Mouse (Mus musculus): ENCODE data around the gene Stat2. TPM values are rescaled to one million over a fixed set of nuclear protein-coding genes. Genes with fewer than 3 reads are reported as not detected.

The Stat2 gene
- 34.5 and 35.0 TPM in 2 replicates for polyA plus RNA-seq (2011; ENCODE audit: insufficient read length, low read depth, missing spikeins)

DNA sequence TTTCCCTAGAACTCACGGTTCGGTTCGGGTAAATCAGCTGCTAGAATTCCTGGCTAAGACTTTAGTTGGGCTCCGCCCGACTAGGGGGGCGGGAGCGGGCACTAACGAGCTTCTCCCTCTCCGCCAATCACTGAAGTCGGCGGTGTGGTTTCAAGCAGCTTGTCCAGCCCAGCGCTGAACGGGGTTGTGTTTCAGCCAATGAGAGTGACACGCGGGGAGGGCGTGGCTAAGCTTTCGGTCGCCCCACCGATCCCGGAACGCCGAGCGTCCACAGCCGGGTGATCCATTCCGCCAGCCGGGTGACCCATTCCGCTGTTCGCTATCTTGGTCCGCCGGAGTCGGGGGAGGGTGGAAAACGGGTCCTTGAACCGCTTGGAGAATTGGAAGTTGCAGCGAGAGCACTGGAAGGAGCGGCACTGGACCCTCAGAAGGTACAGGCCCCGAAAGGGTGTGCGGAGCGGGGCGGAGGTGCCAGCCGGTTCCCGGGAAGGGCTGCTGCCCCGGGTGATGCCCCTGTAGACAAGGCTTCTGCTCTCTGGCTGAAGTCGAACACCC is at the start of gene Stat2:
Gene Stat2 (plus strand): TSS at position 273 of the 555 bp plus-strand sequence.
- Histone ChIP-seq H3K4me3 (ENCODE audit: insufficient read depth, low read length) (peak within 1 kb of the TSS; percentile 84), H3K4me1 (ENCODE audit: control insufficient read depth, insufficient read depth, low read length) (no peaks in the 10 kb centered on the region), H3K27ac (ENCODE audit: insufficient read depth, low read length) (peak within 1 kb of the TSS; percentile 54)
- TF ChIP-seq POLR2A (IDR thresholded peaks at IDR 0.05; ENCODE audit: low read depth, low read length) (peak; percentile 94), CTCF (IDR thresholded peaks at IDR 0.05; ENCODE audit: borderline replicate concordance, insufficient read depth, low read length) (no peak)

DNA sequence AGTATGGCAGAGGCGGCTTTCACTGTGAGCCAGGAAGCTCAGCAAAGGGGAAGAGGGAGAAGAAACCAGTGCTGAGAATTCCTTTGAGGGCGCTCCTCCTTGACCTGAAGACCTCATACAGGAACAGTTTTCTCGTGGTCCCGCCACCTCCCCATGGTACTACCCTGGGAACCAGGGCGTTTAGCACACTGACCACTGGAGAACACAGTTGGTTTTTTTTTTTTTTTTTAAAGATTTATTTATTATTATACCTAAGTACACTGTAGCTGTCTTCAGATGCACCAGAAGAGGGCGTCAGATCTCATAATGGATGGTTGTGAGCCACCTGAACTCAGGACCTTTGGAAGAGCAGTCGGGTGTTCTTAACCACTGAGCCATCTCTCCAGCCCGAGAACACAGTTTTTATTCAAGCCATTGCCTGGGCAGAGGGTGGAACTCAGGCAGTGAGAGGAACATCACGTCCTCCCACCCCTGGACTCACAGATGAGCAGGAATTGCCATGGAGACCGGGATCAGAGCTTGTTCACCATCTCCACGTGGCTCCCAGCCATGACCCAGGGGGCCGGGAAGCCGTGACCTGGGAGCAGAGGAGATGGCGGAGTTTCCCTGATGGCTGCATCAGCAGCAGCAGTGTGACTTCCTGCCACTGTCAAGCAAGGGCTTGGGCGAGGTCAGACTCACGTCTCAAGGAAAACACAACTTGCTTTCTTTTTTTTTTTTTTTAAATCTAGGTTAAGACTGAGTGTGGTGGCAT is 48.6 kb upstream of the Stat2 start:
- no peak for TF ChIP-seq POLR2A (IDR thresholded peaks at IDR 0.05; ENCODE audit: low read depth, low read length)
- no peak overlapping the region for H3K4me3 ChIP-seq (ENCODE audit: insufficient read depth, low read length)
- H3K4me1 ChIP-seq (ENCODE audit: control insufficient read depth, insufficient read depth, low read length) = no peaks in the 10 kb centered on the region
- no peak overlapping the region for H3K27ac ChIP-seq (ENCODE audit: insufficient read depth, low read length)

DNA sequence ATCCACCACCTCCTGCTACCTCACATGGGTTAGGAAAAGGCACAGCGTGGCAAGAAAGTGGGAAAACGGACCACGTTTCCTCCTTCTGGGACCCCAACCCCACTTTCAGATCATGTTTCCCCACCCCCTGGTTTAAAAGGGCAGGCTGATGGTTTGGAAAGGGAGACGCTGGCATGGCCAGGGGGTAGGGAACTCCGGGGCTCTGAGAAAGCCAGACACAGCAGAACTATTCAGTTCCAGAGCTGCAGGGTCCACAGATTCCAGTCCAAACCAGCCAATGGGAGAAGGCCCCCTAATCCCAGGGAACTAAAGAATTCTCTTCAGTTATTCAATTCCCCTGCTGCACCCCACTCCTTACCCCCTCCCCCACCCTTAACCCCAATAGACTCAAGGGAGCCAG is 45.3 kb upstream of the Stat2 start:
- no peak overlapping the region for H3K27ac ChIP-seq (ENCODE audit: insufficient read depth, low read length)
- no peaks in the 10 kb centered on the region for H3K4me1 ChIP-seq (ENCODE audit: control insufficient read depth, insufficient read depth, low read length)
- TF ChIP-seq POLR2A (IDR thresholded peaks at IDR 0.05; ENCODE audit: low read depth, low read length) (no peak), CTCF (IDR thresholded peaks at IDR 0.05; ENCODE audit: borderline replicate concordance, insufficient read depth, low read length) (no peak)
- no peak overlapping the region for H3K4me3 ChIP-seq (ENCODE audit: insufficient read depth, low read length)

DNA sequence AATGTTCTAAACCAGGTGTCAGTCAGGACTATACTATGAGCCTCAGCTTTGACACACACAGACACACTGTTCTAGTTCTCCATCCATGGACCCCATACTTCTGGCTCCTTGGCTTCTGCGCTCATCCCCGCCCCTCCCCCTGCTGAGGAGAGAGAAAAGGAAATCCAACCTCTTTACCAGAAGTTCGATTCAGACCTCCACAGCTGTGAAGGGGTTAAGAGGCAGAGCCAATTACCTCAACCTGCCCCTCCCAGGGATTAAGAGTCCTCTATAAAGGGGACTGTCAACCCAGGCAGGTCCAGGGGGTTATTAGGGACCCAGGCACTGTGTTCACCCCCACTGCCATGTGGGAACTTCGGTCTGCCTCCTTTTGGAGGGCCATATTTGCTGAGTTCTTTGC is 44.8 kb upstream of the Stat2 start, which contains the start of gene Mip:
Gene Mip (plus strand): TSS at position 301 of the 400 bp plus-strand sequence.
- Histone ChIP-seq H3K4me1 (ENCODE audit: control insufficient read depth, insufficient read depth, low read length) (no peaks in the 10 kb centered on the region), H3K4me3 (ENCODE audit: insufficient read depth, low read length) (no peak within 1 kb of the TSS), H3K27ac (ENCODE audit: insufficient read depth, low read length) (no peak within 1 kb of the TSS)
- TF ChIP-seq POLR2A (IDR thresholded peaks at IDR 0.05; ENCODE audit: low read depth, low read length) (no peak), CTCF (IDR thresholded peaks at IDR 0.05; ENCODE audit: borderline replicate concordance, insufficient read depth, low read length) (no peak)

DNA sequence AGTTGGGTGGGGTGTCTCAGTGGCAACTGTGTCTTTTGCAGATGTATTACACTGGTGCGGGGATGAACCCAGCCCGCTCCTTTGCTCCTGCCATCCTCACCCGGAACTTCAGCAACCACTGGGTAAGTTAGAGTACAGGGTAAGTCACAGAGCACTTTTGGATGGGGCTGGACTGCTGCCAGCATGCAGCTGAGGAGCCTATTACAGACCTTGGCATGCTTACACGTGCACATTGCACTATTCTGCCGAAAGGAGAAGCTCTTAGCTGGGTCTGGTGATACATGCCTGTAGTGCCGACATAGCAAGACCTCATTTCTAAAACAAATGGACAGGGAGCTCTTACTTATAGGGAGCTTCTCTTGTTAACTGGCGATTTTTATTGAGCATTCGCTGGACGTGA is 42.8 kb upstream of the Stat2 start:
- Histone ChIP-seq H3K27ac (ENCODE audit: insufficient read depth, low read length) (no peak overlapping the region), H3K4me3 (ENCODE audit: insufficient read depth, low read length) (no peak overlapping the region), H3K4me1 (ENCODE audit: control insufficient read depth, insufficient read depth, low read length) (peaks cover 4% of the 10 kb centered on the region; the same call in 1 of the 2 replicates)
- TF ChIP-seq CTCF (IDR thresholded peaks at IDR 0.05; ENCODE audit: borderline replicate concordance, insufficient read depth, low read length) = no peak
- no peak for TF ChIP-seq POLR2A (IDR thresholded peaks at IDR 0.05; ENCODE audit: low read depth, low read length)

DNA sequence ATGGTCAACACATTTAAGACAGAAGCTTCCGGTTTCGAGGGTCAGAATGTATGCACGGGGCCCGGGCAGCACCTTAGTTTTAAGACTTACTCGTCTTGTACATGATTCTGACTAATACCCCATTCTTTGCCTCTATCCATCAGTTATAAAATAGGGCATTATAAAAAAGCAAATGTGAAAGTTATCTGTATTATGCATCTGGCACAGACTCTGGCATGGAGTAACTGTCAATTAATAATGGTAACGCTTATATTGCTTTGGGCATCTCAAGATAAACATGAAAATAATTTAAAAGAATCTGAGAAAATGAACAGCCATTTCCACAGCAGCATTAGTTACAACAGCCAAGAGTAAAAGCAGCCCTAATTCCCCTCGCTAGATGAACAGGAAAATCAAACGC is 42.4 kb upstream of the Stat2 start:
- Histone ChIP-seq H3K4me3 (ENCODE audit: insufficient read depth, low read length) (no peak overlapping the region), H3K4me1 (ENCODE audit: control insufficient read depth, insufficient read depth, low read length) (peaks cover 4% of the 10 kb centered on the region; the same call in 1 of the 2 replicates), H3K27ac (ENCODE audit: insufficient read depth, low read length) (no peak overlapping the region)
- TF ChIP-seq CTCF (IDR thresholded peaks at IDR 0.05; ENCODE audit: borderline replicate concordance, insufficient read depth, low read length) = no peak
- TF ChIP-seq POLR2A (IDR thresholded peaks at IDR 0.05; ENCODE audit: low read depth, low read length) = no peak

DNA sequence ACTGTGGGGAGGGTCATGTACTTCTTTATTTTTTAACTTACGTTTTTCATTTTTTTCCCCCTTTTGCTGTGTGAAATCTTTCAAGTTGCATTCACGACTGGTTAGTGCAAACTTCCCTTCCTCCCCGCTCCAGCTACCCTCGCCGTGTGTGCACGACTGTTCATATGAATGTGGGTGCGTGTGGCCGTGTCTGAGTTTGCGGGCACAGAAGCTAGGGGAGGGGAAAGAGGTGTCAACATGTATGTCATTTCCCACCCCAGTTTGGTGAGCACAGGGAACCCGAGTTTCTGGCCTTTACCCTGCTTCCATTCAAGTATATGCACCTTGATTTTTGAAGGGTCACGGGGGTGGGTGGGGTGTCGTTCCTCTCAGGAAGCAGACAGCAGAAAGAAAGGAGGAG is 39.8 kb upstream of the Stat2 start:
- Histone ChIP-seq H3K4me3 (ENCODE audit: insufficient read depth, low read length) (no peak overlapping the region), H3K27ac (ENCODE audit: insufficient read depth, low read length) (no peak overlapping the region), H3K4me1 (ENCODE audit: control insufficient read depth, insufficient read depth, low read length) (peaks cover 4% of the 10 kb centered on the region; the same call in 1 of the 2 replicates)
- TF ChIP-seq CTCF (IDR thresholded peaks at IDR 0.05; ENCODE audit: borderline replicate concordance, insufficient read depth, low read length) (no peak), POLR2A (IDR thresholded peaks at IDR 0.05; ENCODE audit: low read depth, low read length) (no peak)

DNA sequence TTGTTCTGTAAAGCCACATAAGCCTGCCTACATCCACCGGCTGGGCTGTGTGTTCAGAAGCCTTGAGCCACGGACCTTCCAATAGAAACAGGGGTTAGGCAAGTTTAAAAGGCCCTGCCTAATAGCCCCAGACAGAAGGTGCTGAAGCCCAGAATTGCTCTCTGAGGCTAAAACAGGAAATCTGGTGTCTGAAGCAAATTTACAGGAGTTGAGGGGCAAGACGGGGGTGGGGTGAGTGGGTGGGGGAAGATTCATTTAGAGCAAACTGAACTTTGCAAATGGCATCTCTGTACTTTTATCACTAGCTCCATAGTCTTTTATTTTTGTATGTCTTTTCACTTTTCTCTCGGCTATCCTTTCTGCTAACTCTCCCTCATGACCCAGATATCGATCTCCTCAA is 39.2 kb upstream of the Stat2 start:
- H3K27ac ChIP-seq (ENCODE audit: insufficient read depth, low read length) = peak overlapping the region; percentile 96
- peaks cover 4% of the 10 kb centered on the region; the same call in 1 of the 2 replicates for H3K4me1 ChIP-seq (ENCODE audit: control insufficient read depth, insufficient read depth, low read length)
- H3K4me3 ChIP-seq (ENCODE audit: insufficient read depth, low read length) = peak overlapping the region; percentile 31; the same call in 1 of the 2 replicates
- TF ChIP-seq POLR2A (IDR thresholded peaks at IDR 0.05; ENCODE audit: low read depth, low read length) (no peak), CTCF (IDR thresholded peaks at IDR 0.05; ENCODE audit: borderline replicate concordance, insufficient read depth, low read length) (no peak)

DNA sequence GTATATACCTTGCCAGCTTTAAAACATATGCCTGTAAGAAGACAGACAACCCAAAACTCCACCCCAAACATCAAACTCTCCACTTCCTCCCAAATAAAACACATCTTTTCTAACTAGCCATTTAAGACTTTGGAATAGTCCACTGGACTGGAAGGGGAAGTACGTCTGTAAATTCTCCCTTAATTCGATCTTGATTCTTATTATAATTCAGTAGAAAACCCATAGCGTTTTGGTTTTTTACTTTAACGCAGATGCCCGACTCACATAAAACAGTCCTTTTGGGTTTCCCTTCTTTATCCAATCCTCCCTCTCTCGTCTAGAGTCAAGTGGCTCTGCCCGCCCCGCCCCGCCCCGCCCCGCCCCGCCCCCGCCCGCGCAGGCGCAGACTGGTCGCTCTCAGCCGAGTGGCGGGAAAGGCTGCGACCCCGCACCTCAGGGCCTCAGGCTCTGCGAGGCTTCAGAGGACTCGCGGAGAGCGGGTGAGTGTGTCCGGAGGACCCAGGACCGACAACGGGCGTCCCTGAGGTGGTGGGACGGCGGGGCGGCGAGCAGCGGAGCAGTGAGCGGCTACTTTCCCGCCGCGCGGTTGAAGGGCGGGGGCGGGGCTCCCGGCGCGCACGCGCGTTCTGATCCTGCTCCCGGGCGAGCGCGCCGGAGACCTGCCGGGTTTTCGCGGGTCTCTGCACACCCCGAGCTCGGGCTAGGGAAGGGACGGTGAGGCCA is 38.5 kb upstream of the Stat2 start, which contains the start of gene Timeless:
Gene Timeless (plus strand): TSS at position 369 of the 723 bp plus-strand sequence.
- H3K4me1 ChIP-seq (ENCODE audit: control insufficient read depth, insufficient read depth, low read length) = peaks cover 4% of the 10 kb centered on the region; the same call in 1 of the 2 replicates
- peak within 1 kb of the TSS; percentile 96 for H3K27ac ChIP-seq (ENCODE audit: insufficient read depth, low read length)
- TF ChIP-seq CTCF (IDR thresholded peaks at IDR 0.05; ENCODE audit: borderline replicate concordance, insufficient read depth, low read length) (no peak), POLR2A (IDR thresholded peaks at IDR 0.05; ENCODE audit: low read depth, low read length) (peak; percentile 82)
- H3K4me3 ChIP-seq (ENCODE audit: insufficient read depth, low read length) = peak within 1 kb of the TSS; percentile 94

Measured in embryonic fibroblast, embryonic 13.5 days (primary cell).